Mouse (Mus musculus) G1E-ER4 (cell line): ENCODE results near the gene Mkrn2os. TPM values are rescaled to one million over a fixed set of nuclear protein-coding genes. Genes with fewer than 3 reads are reported as not detected.

Source experiments
- GATA1 ChIP-seq: IDR thresholded peaks from one replicate; pipeline ENCODE4 v1.8.0; 2012; ENCODE audit warnings: low read length, inconsistent platforms
- polyA plus RNA-seq: library from polyadenylated mRNA; stranded (reverse); fragments of >175 nt; gene quantifications from 2 replicates; pipeline ENCODE4 v1.2.3, GENCODE M21; 2012

The Mkrn2os gene
- polyA plus RNA-seq, 1 experiment = not detected

DNA sequence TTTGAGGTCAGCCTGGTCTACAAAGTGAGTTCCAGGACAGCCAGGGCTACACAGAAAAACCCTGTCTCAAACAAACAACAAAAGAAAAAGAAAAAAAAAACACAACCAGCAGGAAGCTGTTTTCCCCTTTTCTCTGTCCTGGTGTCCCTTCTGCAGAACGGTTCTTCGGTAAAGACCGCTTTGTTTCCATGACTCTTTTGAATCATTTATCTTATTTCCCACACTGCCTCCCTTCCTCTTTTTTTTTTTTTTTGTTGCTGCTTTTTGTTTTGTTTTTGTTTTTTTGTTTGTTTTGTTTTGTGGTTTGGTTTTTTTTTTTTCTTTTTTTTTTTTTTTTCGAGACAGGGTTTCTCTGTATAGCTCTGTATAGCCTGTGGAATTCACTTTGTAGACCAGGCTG, 876 bp upstream of the Mkrn2os start:
- no peak for TF ChIP-seq GATA1

DNA sequence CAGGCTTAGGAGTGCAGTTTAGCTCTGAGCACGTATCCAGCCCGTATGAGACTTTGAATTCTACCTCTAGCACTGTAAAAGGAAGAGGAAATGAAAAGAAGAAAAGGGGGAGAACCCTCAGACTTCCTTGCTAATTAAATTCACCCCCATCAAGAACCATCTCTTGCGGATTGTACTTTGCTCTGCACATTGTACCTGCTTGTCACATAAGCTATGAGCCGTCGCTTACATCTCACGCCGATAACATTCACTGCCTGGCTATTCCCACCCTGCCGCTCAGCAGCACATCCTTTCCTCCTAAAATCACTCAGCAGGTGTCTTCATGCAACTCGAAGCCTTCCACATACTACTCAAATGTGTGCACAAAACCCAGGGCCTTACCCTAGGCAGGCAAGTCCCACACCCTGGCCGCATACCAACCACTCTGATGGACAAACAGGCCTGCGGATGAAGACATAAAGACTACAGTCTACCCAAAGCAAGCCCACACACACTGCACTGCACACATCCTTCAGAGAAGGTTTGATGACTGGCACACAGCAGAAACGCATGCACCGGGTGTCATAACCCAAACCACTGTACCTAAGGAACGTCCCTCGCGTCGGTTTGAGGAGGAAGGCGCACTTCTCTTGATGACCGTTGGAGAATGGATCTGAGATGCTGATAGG, 550 bp downstream of the Mkrn2os start:
- no peak for TF ChIP-seq GATA1

DNA sequence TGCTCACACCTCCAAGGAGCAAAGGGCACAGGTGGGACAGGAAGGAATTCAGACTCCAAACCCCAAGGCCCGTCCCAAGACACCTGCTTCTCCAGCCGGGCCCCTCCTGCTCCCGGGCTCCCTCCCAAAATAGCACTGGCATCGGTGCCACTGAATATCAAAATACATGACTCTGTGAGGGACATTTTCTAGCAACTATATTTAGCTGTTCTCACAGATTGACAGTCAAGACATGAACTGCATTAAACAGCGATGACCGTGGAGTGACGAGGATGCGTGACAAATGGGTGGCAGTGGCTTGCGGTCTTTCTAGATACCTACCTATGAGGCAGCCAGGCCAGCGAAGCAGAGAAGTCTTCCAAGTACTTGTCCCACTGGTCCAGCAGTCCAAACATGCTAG, 6.1 kb downstream of the Mkrn2os start:
- no peak for TF ChIP-seq GATA1

DNA sequence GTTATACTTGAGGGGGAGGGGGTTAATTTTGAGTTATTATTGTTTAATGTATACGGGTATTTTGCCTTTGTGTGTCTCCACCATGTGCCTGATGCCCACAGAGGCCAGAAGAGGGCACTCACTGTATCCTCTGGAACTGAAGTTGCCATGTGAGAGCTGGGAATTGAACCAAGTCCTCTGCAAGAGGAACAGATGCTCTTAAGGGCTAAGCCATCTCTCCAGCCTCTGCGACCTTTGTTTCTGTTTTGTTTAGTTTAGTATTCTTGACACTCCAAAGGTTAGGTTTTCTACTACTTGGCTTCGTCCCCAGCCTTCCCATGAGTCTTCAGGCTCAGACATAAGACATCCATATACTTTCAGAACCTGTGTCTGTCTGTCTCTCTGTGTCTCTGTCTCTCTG, 8.2 kb downstream of the Mkrn2os start:
- TF ChIP-seq GATA1 = no peak

DNA sequence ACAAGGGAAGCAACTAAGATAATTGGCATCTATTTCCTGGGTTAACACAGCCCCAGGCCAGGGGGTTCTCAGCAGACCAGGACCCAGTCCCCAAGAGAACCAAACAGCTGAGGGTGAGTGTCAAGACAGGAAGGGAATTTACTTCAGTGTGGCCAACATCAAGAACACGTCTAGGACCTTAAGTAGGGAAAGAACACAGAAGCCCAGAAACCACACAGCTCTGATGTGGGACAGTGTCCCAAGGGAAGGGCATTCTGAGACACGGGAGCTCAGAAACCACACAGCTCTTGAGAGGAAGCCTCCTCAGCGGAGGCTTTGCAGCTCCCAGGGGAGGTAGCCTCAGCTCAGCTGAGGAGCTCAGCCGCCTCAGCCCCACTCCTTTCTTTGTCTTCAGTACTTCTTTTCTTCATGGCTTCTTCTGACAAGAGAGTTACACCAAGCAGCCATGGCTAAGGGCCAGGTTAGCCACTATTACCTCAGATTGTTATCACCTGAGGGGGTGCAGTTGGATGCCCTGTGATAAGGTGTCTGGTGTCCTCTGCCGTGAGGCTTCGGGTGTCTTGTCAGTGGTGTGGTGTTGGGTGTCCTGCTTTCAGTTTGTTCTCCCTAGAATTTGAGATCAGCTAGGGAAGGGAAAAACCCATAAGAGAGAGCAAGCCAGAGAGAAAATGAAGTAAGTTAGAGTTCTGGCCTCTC, 8.8 kb downstream of the Mkrn2os start:
- no peak for TF ChIP-seq GATA1

DNA sequence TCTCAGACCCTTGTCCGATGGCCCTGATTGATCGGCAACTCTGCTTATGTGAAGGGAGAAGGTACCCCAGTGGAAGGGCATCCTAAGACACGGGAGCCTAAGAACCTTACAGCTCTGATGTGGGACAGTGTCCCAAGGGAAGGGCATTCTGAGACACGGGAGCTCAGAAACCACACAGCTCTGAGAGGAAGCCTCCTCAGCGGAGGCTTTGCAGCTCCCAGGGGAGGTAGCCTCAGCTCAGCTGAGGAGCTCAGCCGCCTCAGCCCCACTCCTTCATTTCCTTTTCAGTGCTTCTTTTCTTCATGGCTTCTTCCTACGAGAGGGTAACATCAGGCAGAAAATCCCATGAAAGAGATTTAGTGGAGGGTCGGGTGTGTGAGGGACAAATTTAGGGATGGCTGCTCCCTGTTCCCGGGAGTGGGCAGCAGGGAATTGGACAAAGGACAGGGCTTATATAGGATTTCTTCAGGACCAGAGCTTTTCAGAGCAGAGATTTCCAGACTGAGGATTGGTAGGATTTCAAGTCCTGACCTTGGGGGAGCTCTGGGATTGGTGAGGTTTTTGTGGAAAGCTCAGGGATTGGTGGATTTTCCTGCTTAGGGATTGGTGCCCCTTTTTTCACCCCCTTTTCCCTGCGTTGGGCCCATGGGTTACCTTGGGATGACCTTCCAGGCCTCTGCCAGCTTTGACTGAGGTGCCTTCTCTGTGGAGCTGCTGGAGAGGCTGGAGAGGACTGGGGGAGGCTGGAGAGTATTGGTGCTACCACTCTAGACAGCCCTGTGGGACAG, 9.9 kb downstream of the Mkrn2os start:
- no peak for TF ChIP-seq GATA1

DNA sequence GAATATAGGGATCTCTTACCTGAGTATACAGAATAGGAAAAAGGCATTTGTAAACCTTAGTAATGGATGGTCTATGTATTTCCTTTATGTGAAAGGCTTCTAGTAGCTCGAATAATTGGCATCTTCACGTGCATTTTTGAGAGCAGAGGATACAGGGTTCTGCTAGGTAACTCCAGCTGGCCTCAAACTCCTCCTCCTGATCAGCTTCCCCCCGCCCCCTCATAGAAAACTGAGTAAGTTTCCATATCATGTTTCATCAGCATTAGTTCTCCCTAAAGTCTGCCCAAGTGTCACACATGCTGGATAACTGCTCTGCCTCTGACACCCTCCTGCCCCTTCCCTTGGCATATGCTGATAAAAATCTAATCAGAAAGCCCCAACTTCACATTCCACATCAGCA, 11.6 kb downstream of the Mkrn2os start:
- TF ChIP-seq GATA1 = no peak

DNA sequence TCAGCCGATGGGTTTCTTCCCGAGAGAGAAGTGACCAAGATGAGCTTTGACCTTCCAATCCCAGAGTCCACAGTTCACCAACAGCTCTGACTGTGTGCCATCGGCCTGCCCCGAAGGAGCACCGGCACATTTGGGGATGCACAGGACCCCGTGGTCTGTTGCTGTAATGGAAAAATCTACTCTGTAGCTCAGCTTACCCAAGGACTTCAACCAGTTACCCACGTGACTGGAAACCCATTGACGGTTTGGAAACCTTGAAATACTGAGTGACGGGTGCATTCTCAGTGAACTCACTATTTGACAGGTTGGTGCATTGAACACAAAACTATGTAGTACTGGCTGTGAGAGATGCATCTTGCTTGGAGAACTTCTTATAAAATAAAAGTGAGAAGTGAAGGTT, 14.4 kb downstream of the Mkrn2os start:
- TF ChIP-seq GATA1 = no peak

DNA sequence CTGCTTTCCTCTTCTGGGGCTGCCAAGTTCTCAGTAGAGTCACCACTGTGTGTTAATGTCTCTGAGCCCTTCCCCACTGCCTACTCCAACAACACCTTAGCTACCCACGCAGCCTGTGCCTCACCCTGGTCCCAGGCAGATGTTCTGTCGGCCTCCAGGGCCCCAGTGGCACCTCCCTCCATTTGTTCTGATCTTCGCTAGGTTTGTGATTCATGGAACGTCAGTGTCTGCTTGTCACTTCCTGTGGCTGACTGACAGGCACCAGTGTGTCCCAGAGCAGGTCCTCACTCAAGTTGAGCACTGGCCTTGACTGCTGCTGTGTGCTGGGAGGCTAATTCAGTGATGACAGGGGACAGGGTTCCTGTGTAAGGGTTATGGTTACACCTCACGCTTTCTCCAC, 15.0 kb downstream of the Mkrn2os start:
- no peak for TF ChIP-seq GATA1

DNA sequence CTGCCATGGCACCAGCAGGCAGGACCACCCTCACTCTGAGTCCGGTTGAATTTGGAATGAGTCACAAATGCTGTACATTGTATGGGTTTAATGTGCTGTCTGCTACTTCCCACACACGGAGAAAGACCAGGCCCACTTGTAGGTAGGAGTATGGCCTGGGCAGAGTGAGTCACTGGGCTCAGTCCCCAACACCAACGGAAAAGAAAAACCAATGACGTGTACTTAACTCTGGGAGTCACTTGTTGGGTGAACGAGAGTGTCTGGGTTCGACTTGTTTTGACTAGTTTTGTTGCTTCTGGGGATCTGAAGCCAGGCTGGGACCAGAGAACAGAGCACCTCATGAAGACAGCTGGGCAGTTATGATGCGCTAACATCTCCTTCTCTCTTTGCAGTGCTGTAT, 18.2 kb downstream of the Mkrn2os start:
- TF ChIP-seq GATA1 = no peak

DNA sequence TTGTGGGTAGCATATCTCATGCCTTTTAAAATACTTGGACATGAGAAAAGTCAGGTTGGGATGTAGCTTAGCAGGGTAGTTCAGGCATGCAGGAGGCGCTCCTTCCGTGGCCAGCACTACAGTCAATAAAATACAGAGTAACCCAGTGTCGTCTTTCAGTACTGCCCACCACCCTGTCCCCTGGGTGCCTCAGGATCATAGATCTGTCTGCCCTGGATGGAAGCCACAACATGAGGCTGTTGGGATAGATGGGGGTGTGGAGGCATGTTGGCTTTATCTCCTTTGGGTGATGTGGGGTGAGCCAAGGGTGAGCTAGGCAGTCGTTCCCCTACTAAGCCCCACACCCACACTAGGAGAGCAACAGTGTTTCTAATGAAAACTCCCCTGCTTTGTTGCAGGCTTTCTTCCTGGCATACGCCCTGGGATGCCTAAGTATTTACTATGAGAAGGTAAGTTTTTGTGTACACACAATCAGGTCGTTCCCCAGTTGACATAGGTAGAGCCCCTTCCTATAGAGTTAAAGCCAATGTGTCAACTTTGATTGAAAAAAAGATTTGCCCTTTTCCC, 26.8 kb downstream of the Mkrn2os start:
- no peak for TF ChIP-seq GATA1

DNA sequence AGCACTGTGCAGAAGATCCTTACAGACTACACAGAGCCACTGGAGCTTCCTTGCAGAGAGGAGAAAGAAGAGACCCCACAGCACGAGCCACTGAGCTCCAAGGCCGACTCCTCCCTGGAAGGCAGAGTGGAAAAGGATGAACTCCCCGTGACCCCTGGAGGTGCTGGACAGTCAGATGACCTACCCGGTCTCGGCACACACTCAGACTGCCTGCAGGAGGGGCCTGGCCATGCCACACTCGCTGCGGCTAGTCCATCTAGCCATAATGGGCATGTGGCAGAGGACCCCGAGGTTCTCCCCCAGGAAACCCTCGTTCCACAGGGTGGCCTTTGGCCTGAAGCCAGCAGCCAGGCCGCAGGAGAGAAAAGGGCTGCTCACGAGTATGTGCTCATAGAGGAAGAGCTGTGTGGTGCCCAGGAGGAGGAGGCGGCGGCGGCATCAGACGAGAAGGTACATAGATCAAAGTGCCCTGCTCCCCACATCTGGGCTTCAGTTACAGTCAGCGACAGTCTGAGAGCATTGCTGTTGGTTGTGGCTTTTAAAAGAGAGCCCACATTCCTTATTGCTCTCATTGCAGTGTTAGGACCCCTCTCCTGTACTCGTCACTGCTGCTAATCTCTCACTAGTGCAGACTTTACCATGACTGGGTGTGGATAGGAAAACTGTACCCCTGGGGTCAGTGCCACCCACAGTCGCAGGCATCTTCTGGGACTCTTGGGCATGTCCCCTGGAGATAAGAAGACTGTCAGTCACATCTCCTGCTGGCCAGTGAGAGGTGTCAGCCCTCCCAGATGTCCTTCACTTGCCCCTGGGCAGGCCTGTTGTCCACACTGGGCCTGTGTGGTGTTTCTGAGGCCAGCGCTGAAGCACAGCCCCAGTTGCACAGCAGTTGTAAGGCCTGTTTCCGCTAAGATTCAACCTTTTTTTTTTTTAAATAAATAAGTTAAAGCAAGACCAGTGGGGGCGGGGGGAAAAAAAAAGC, 32.4 kb downstream of the Mkrn2os start:
- TF ChIP-seq GATA1 = no peak

DNA sequence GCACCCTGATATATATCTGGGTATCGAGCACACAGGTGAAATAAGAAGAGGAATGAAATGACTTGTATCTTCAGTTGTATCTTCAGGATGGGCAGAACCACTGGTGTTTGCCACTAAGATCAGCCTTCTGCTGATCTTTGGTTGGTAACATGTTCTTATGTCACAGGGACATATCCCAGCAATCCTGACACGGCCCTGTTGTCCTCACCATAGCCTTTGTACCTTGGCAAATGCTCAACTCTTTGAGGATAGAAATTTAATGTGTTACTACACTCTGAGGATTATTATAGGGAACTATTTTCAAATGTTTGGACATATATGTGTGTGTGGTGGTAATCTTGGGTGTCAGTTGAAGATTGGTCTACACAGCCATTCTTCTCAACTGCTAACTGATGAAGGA, 34.2 kb downstream of the Mkrn2os start:
- no peak for TF ChIP-seq GATA1

DNA sequence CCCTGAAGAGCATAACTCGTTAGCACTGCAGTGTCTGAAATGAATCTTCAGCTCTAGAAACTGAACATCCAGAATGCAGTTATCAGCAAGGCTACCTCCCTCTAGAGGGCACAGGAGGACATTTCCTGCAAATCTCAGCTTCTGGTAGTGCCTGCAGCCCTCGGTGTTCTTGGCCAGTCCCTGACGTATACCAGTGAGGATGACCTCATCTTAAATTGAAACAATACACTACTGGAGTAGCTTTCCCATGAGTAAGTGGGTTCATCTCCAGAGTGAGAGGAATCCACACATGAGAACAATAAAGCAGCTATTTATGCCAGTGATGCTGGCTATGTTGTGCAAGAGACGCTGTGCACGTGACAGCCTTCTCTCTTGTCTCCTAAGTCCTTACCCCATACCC, 36.9 kb downstream of the Mkrn2os start:
- TF ChIP-seq GATA1 = no peak

DNA sequence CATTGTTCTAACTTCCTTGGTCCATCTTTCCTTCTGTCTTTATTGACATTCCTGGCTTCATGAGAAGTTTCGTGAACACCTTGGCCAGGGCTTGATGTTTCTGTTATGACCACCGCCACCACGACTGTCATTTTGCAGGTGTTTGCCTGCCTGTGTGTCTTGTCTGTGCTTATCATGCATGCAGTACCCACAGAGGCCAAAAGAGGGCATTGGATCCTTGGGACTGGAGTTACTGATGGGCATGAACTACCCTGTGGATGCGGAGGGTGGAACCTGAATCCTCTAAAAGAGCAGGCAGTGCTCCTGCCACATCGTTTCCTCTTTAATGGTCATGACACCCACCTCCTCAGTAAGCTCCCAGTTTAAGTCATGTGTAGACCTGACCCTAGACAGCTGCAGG, 46.1 kb downstream of the Mkrn2os start:
- no peak for TF ChIP-seq GATA1

DNA sequence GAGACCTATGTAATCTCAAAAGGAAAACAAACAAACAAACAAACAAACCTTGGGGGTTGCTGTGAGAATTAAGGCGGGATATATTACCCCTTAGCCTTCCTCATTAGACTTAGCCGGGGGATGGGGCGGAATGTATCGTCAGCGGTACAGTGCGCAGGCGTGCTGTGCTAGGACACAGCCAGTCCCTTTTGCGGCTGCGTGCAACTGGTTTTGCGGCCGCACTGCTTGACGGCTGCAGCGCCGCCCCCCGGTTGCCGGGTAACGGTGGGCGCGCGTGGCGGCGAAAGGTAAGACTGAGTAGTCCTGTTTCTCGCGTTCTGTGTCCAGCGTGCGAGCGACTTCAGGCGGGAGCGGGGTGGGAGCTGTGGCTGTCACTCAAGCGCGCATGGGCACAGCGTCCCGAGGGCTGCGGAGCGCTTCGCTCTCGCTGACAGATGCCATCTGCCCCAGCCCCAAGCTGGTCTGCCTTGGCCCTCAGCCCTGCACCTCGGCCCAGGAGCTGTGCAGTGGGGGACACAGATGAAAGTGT, 47.9 kb downstream of the Mkrn2os start, which contains the start of gene Tsen2:
TSS of gene Tsen2 (plus strand) at position 223 of the 529 bp plus-strand sequence.
- TF ChIP-seq GATA1 = no peak
